Mouse (Mus musculus) lung, embryonic 16.5 days (tissue): ENCODE results near the gene Rpl39. TPM values are rescaled to one million over a fixed set of nuclear protein-coding genes. Genes with fewer than 3 reads are reported as not detected.

ENCODE experiments used
- ATAC-seq: fragments of 200-750 bp; cut with Nextera tagmentation; 2 replicates; pipeline ENCODE4 v1.8.0; 2017; ENCODE audit warnings: low read depth, mild to moderate bottlenecking, moderate library complexity
- H3K27ac ChIP-seq: fragments of 300-500 bp; sonication (generic); 2 replicates; pipeline ENCODE4 v1.5.1; 2014; ENCODE audit warnings: mild to moderate bottlenecking, control low read depth, low read length
- H3K27me3 ChIP-seq: fragments of 300-500 bp; sonication (generic); 2 replicates; pipeline ENCODE4 v1.6.1; 2014; ENCODE audit warnings: low read depth, low read length, mixed read lengths; ENCODE audit not compliant: control insufficient read depth, insufficient read depth
- H3K36me3 ChIP-seq: fragments of 300-500 bp; sonication (generic); 2 replicates; pipeline ENCODE4 v1.6.1; 2014; ENCODE audit warnings: low read length; ENCODE audit not compliant: control insufficient read depth, insufficient read depth
- H3K4me1 ChIP-seq: fragments of 300-500 bp; sonication (generic); replicated peaks from 2 replicates; pipeline ENCODE4 v1.6.1; 2014; ENCODE audit warnings: low read length, mixed read lengths; ENCODE audit not compliant: control insufficient read depth, insufficient read depth
- H3K4me2 ChIP-seq: fragments of 300-500 bp; sonication (generic); 2 replicates; pipeline ENCODE4 v1.6.1; 2014; ENCODE audit warnings: low read depth, low read length, control low read depth
- H3K4me3 ChIP-seq: fragments of 300-500 bp; sonication (generic); 2 replicates; pipeline ENCODE4 v1.5.1; 2014; ENCODE audit warnings: mild to moderate bottlenecking, low read length, control low read depth
- H3K9ac ChIP-seq: fragments of 300-500 bp; sonication (generic); 2 replicates; pipeline ENCODE4 v1.6.1; 2014; ENCODE audit warnings: low read length, control low read depth
- H3K9me3 ChIP-seq: fragments of 300-500 bp; sonication (generic); 2 replicates; pipeline ENCODE4 v1.6.1; 2016; ENCODE audit warnings: low read length; ENCODE audit not compliant: control insufficient read depth
- WGBS: fragments of 180-500 bp; shearing (Covaris S2); extraction: QIAGEN DNeasy Blood & Tissue Kit; methylation state at CpG from one replicate; pipeline ENCODE4 v1.1.7; 2014; 5-methylcytosine and 5-hydroxymethylcytosine counted together
- polyA plus RNA-seq: library from polyadenylated mRNA; unstranded; fragments of >200 nt; fragmentation: Nextera tagmentation; extraction: Ambion mirVana; gene quantifications from 2 replicates; pipeline ENCODE4 v1.2.1, GENCODE M21; 2015

Rpl39 gene
- polyA plus RNA-seq, 1 experiment from 2014 or later: 600 TPM

DNA sequence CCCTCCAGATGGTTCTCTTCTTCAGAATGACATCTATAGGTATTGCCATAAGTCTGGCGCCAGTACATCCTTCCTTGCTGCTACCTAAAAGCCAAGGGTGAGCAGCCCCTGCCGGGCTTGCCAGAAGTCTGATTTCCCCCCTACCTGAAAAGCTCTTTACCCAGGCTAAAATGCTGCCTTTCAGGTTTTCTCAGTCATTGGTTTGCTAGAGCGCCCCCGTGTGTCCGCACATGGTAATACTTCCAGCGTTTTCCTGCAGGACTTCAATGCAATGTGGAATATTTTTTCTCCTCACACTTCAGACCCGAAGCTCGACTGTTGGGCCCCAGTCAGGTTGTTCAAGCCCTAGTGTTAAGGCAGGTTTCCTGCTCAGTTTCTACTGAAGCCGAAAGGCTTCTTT lies 42.5 kb downstream of the Rpl39 start:
- ATAC-seq: no peak
- Histone ChIP-seq H3K9ac (no peak overlapping the region), H3K9me3 (no peaks in the 10 kb centered on the region), H3K27ac (no peak overlapping the region), H3K4me2 (no peak overlapping the region), H3K27me3 (peaks cover 4% of the 10 kb centered on the region; the same call in 1 of the 2 replicates), H3K4me1 (no peaks in the 10 kb centered on the region), H3K4me3 (no peak overlapping the region), H3K36me3 (no peaks in the 10 kb centered on the region)
- 16% methylated on average over 9 of the region's 9 CpGs for WGBS

Other genes with a start within 250 kb of the Rpl39 start
- gene Ube2a, start 211.5 kb downstream of the Rpl39 start, polyA plus RNA-seq: 131 and 141 TPM in 2 replicates
- 33.6 and 38.7 TPM in 2 replicates for gene C330007P06Rik, start 211.3 kb downstream of the Rpl39 start, polyA plus RNA-seq
- gene Nkrf, start 182.5 kb downstream of the Rpl39 start, polyA plus RNA-seq: 1.3 and 1.8 TPM in 2 replicates
- gene Sept6, start 93.6 kb downstream of the Rpl39 start, polyA plus RNA-seq: 16.7 and 18.6 TPM in 2 replicates
- not detected in 2 replicates for gene Sowahd, start 36.6 kb downstream of the Rpl39 start, polyA plus RNA-seq
- 17.2 and 19.4 TPM in 2 replicates for gene Upf3b, start 24.9 kb upstream of the Rpl39 start, polyA plus RNA-seq
- 14.2 and 15.4 TPM in 2 replicates for gene Nkap, start 41.4 kb upstream of the Rpl39 start, polyA plus RNA-seq
- 0.89 and 1.2 TPM in 2 replicates for gene Akap14, start 83.4 kb upstream of the Rpl39 start, polyA plus RNA-seq
- gene Ndufa1, start 105.8 kb upstream of the Rpl39 start, polyA plus RNA-seq: 419 and 439 TPM in 2 replicates
- 7.8 and 9.0 TPM in 2 replicates for gene Rnf113a1, start 105.8 kb upstream of the Rpl39 start, polyA plus RNA-seq
- gene Gm9, start 125.6 kb upstream of the Rpl39 start, polyA plus RNA-seq: not detected in 2 replicates
- gene Rhox1, start 136.9 kb upstream of the Rpl39 start, polyA plus RNA-seq: not detected in 2 replicates
- gene Rhox2a, start 159.6 kb upstream of the Rpl39 start, polyA plus RNA-seq: not detected in 2 replicates
- gene Rhox3a, start 164.5 kb upstream of the Rpl39 start, polyA plus RNA-seq: not detected in 2 replicates
- gene Rhox4a, start 179.9 kb upstream of the Rpl39 start, polyA plus RNA-seq: 0.13 TPM in 1 of 2 replicates, not detected in the other